Mouse (Mus musculus): Measurements from ENCODE around the gene Ears2. TPM values are rescaled to one million over a fixed set of nuclear protein-coding genes. Genes with fewer than 3 reads are reported as not detected.
"Not testable (repeated sequence)": the region's sequence is repeated elsewhere in the genome, so short reads cannot be mapped to it uniquely, and the experiment has no call there.

Gene Ears2
- 1 to 10 TPM; 8.3 to 8.6 TPM for total RNA-seq (2021)

GRCm38 (mm10) chr7:122066945-122067516 lies at the start of gene Ears2, which contains the start of gene Ubfd1:
Ears2 (minus strand) TSS chr7:122067263.
Ubfd1 (plus strand) TSS chr7:122067175.
- DNase-seq (ENCODE audit: low spot score in 2 of 2): peak; percentile 98 to 99
- intact Hi-C loops (cut with DNase I): loop anchor here (5.0 kb wide), 1 partner anchor 35 kb away; the partner anchor contains the start of gene Ndufab1

- intact Hi-C loops (cut with DNase I): no loop called here
Measured at GRCm38 (mm10) chr7:122108206-122108605, 41.1 kb upstream of the Ears2 start.

GRCm38 (mm10) chr7:122101747-122102244 lies 34.7 kb upstream of the Ears2 start, which contains the start of gene Ndufab1:
Ndufab1 (minus strand) TSS chr7:122101886.
- DNase-seq (ENCODE audit: low spot score in 2 of 2): peak; percentile 88 to 92
- intact Hi-C loops (cut with DNase I): loop anchor here (5.0 kb wide), 1 partner anchor 34 kb away; the partner anchor contains the start of genes Ears2 and Ubfd1

More at GRCm38 (mm10) chr7:122108206-122108605, 41.1 kb upstream of the Ears2 start:
- no peak for DNase-seq (ENCODE audit: low spot score in 2 of 2)

GRCm38 (mm10) chr7:122101014-122101746 lies 34.1 kb upstream of the Ears2 start:
- intact Hi-C loops (cut with DNase I): loop anchor here (5.0 kb wide), 1 partner anchor 34 kb away; the partner anchor contains the start of genes Ears2 and Ubfd1
- DNase-seq (ENCODE audit: low spot score in 2 of 2): not testable (repeated sequence)

- intact Hi-C loops (cut with DNase I): no loop called here
- peak in 1 of 2 experiments; percentile 16 for DNase-seq (ENCODE audit: low spot score in 2 of 2)
Measured at GRCm38 (mm10) chr7:122099222-122099621, 32.2 kb upstream of the Ears2 start.

GRCm38 (mm10) chr7:122098009-122098408 lies 30.9 kb upstream of the Ears2 start:
- no peak for DNase-seq (ENCODE audit: low spot score in 2 of 2)
- intact Hi-C loops (cut with DNase I): no loop called here

- no peak for DNase-seq (ENCODE audit: low spot score in 2 of 2)
- intact Hi-C loops (cut with DNase I): no loop called here
Measured at GRCm38 (mm10) chr7:122094564-122095330, 27.7 kb upstream of the Ears2 start.

- intact Hi-C loops (cut with DNase I): no loop called here
- DNase-seq (ENCODE audit: low spot score in 2 of 2): peak in 1 of 2 experiments; percentile 17
Measured at GRCm38 (mm10) chr7:122087195-122087982, 20.3 kb upstream of the Ears2 start.

GRCm38 (mm10) chr7:122081071-122081470 lies 14.0 kb upstream of the Ears2 start:
- DNase-seq (ENCODE audit: low spot score in 2 of 2): no peak
- intact Hi-C loops (cut with DNase I): no loop called here

GRCm38 (mm10) chr7:122079798-122080554 lies 12.9 kb upstream of the Ears2 start:
- no peak for DNase-seq (ENCODE audit: low spot score in 2 of 2)
- intact Hi-C loops (cut with DNase I): no loop called here

GRCm38 (mm10) chr7:122074374-122074773 lies 7.3 kb upstream of the Ears2 start:
- intact Hi-C loops (cut with DNase I): no loop called here
- DNase-seq (ENCODE audit: low spot score in 2 of 2): no peak

GRCm38 (mm10) chr7:122067517-122068381 lies 686 bp upstream of the Ears2 start:
- no peak for DNase-seq (ENCODE audit: low spot score in 2 of 2)
- intact Hi-C loops (cut with DNase I): loop anchor here (5.0 kb wide), 1 partner anchor 35 kb away; the partner anchor contains the start of gene Ndufab1

- intact Hi-C loops (cut with DNase I): loop anchor here (5.0 kb wide), 1 partner anchor 36 kb away; the partner anchor contains the start of gene Ndufab1
- no peak for DNase-seq (ENCODE audit: low spot score in 2 of 2)
Measured at GRCm38 (mm10) chr7:122066102-122066944, 740 bp downstream of the Ears2 start.

- intact Hi-C loops (cut with DNase I): loop anchor here (5.0 kb wide), 1 partner anchor 37 kb away; the partner anchor contains the start of gene Ndufab1
- DNase-seq (ENCODE audit: low spot score in 2 of 2): no peak
Measured at GRCm38 (mm10) chr7:122065656-122066055, 1.4 kb downstream of the Ears2 start.

GRCm38 (mm10) chr7:122056633-122057032 lies 10.4 kb downstream of the Ears2 start:
- DNase-seq (ENCODE audit: low spot score in 2 of 2): no peak
- intact Hi-C loops (cut with DNase I): no loop called here

- intact Hi-C loops (cut with DNase I): no loop called here
Measured at GRCm38 (mm10) chr7:122050834-122051233, 16.2 kb downstream of the Ears2 start.

More at GRCm38 (mm10) chr7:122050834-122051233, 16.2 kb downstream of the Ears2 start:
- DNase-seq (ENCODE audit: low spot score in 2 of 2): no peak

Measured in left cerebral cortex, postnatal 36 days (tissue).